Mouse (Mus musculus) heart, postnatal 0 days (tissue): ENCODE results near the gene Adcy3.

ENCODE experiments used
- CTCF ChIP-seq: IDR thresholded peaks from 2 replicates; pipeline ENCODE4 v1.5.1; 2016; ENCODE audit warnings: antibody characterized with exemption, control low read depth, low read depth
- EP300 ChIP-seq: IDR thresholded peaks from 2 replicates; pipeline ENCODE4 v1.6.1; 2016; ENCODE audit warnings: antibody characterized with exemption, low read depth

DNA sequence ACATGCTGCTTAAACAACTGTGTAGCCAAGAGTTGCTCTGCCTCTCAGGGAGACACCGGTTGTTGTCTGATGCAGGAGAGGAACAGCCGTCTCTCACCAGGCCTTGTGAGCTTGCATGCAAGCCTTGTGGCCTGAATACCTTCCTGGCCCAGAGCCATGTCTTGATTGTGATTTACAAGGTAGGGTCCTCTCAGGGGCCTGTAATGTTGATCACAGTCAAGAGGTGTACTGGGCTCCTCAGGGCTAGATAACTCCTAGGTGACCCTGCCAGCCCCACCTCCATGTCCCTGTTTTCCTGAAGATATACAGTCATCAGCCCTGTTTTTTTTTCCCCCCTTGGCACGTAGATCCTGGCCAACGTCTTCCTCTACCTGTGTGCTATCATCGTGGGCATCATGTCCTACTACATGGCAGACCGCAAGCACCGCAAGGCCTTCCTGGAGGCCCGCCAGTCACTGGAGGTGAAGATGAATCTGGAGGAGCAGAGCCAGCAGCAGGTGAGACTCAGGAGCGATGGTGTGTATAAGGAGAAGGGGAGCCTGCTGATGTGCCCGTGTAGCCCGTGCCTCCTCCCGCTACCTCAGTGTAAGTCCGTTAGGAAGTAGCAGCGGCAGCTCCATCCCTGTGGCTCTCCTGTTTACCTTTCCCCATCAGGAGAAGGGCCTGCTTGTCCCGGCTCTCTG is 40.3 kb downstream of the Adcy3 start:
- TF ChIP-seq CTCF, result no peak
- no peak for TF ChIP-seq EP300
